Mouse (Mus musculus): ENCODE measurements around the gene Slc25a21.

- no peak for TF ChIP-seq CTCF (IDR thresholded peaks at IDR 0.05; ENCODE audit: extremely low read depth, insufficient read length, insufficient replicate concordance, low read depth, low read length)
- TF ChIP-seq POLR2A (IDR thresholded peaks at IDR 0.05; ENCODE audit: low read depth, low read length), result no peak
Measured at GRCm38 (mm10) chr12:57163294-57163693, 34.0 kb downstream of the Slc25a21 start.
